Mouse (Mus musculus) neutrophil, adult 5-6 weeks (primary cell): ENCODE measurements around the gene Vmn2r83. TPM values are rescaled to one million over a fixed set of nuclear protein-coding genes. Genes with fewer than 3 reads are reported as not detected.

Source experiments
- ATAC-seq: fragments of 151-379, 151-347 bp; 2 replicates; pipeline ENCODE4 v1.8.0; 2017; ENCODE audit warnings: mild to moderate bottlenecking, moderate TSS enrichment; ENCODE audit not compliant: insufficient number of reproducible peaks, poor library complexity, low FRiP score, severe bottlenecking; ENCODE audit errors: extremely low read depth
- total RNA-seq: library from RNA; stranded (forward); fragments of 200-1000 nt; gene quantifications from 2 replicates; pipeline ENCODE4 v1.2.3, GENCODE M21; 2017

Gene Vmn2r83
- total RNA-seq, 1 experiment from 2014 or later: 0.23 TPM

DNA sequence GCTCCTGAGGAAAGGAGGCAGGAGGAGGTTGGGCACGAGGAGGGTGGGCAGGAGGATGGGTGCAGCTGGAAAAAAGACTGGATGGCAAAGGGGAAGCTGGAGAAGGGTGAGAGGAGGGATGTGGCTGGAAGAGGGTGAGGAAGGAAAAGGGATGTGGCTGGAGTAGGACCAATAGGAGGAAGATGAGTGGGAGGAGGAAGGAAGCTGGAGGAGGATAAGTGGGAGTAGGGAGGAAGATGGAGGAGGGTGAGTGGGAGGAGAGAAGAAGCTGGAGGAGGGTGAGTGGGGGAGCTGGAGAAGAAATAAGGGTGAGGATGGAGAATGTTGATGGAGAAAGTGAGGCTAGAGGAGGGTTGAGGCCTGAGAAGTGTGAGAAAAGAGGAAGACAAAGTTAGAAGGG is 66.9 kb downstream of the Vmn2r83 start:
- ATAC-seq: no peak

DNA sequence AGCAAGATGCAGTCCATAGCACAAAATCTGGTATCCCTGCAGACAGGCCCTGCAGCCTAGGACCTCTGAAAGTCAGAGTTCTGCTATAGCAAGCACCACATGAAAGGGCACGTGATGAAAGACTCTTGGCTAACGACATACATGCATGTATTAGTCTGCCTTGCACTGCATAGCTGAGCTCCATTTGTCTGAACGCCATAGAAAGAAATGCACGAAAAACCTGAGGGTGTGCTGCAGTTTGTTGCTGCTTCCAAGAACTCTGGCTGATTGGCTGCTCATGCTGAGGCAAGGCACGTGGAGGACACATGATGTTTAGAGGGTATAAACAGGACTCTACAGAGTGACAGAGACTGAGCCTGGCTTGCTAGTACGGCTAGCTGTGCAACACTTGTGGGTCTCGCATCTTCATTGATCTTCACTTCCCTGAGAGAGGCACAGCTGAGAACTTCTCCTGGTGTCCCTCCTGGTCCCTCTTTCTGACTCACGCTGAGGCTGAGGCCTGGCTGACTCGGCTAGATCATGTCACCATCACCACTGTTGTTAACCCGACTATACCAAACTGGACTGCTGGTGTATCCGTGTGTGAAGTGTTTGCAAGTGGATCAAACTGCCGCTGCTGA is 68.0 kb downstream of the Vmn2r83 start:
- ATAC-seq: no peak

DNA sequence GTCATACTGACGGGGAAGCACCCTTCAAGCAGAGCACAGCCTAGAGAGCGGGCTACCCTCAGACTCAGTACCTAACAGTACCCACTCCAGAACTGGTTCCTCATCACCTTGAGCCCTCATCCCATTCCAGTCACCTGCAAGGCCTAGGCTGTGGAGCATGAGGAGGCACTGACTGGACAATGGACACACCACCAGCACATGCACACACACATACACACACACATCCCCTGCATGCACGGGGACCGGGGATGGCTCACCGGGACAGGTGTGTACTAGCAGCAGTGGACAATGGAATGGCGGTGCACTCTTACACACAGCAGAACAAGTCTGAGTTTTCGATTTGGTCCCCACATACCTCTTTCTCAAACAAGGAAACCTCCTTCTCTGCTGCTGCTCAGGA is 68.7 kb downstream of the Vmn2r83 start:
- ATAC-seq: no peak

DNA sequence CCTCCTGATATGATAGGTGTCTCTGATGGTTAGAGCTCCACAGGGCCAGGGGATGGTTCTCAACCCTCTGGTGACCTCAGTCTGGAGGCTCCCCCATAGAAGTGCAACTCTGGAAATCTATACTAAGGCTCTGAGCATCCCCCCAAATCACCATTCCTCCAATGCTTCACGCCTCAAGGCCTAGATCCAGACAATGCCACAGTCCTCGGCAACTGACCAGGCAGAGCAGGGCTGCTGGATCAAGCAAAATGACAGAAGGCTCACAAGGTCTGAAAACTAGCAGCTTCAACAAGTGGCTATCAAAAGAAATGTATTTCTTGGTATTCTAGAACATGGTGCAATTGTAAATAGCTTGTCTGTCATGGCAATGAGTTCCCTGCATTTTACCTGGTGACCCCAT is 69.2 kb downstream of the Vmn2r83 start:
- no peak for ATAC-seq

DNA sequence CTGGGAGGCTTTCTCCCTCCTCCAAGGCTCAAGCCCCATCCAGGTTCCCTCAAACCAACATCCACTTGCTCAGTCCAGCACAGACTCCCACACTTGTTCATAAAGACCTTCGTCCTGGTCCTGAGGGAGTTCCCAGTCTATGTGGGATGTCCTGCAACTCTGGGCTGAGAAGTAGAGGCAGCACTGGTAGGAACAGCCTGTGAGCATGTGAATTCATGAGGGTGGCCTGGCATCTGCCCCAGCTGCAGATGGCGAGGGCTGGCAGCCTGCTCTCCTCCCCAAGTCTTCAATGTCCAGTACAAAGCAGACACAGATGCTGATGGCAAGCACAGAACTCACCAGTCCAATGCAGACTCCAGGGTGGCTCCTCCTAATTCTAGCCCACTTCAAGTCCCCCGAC is 69.8 kb downstream of the Vmn2r83 start:
- ATAC-seq: no peak

DNA sequence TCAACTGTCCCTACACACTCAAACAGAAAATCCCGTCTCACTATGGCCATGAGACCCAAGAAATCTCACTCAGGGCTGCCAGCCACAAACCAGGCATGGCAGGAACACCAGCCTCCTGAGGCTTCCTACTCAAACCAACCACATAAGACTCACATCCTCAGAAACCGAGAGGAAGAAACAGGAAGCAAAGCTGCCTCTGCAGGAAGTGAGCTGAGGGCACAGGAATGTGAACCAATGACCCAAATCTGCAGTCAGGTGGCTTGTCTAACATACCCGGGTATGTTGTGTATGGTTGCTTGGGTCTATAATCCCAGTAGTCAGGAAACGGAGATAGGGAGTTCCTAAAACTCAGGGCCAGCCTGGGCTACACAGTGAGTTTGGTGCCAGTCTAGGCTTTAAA is 70.3 kb downstream of the Vmn2r83 start:
- ATAC-seq: no peak

DNA sequence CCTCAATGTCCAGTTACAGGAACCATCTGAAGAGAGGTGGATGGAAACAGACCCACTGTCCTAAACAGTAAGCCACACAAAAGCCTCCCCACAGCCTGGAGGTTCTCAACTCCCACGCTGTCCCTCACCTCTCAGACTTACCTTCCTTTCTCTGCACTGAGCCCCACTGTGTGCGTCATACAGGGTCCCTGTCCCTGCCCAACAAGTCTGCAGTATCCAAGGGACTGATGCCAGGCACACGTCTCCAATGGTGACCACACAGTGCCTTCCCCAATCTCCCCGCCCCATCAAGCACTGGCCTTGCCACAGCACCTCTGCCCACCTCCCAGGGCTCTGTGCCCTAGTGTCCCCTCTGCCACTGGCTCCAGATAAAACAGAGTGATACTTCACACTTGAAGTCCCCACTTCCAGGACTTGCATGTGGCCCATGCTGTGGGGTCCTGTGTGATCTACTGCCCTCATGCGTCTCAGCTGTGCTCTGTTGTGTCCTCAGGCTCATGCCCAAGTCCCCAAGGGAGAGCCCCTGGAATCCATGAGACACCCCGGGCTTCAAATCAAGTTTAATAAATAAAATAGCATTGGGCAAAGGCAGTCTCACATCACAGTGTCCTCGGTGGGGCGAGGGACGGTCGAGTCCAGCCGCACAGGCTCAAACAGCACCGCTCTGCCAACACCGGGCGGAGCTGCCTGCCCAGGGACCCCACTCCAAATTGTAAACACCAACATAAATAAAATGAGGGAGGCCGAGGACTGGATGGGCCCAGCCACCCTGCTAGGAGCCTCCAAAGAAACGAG is 71.4 kb downstream of the Vmn2r83 start:
- ATAC-seq: no peak

DNA sequence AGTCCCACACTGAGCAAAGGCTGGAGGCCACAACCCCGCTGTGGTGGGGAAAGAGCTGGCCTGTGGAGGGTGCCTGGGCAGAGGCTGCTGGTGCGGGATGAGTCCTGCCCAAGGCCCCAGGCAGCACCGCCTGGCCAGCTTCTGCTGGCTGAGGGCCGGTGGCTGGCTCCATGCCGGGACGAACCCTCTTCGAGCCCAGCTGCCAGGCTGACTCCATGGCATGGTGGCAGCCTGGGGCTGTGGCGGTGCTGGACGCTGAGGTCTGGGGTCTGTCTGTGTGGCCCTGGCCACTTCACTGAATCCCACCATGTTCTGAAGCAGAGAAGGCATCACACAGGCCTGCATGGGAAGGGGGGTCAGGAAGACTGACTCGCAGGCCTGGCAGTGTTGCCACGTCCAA is 72.2 kb downstream of the Vmn2r83 start:
- no peak for ATAC-seq

DNA sequence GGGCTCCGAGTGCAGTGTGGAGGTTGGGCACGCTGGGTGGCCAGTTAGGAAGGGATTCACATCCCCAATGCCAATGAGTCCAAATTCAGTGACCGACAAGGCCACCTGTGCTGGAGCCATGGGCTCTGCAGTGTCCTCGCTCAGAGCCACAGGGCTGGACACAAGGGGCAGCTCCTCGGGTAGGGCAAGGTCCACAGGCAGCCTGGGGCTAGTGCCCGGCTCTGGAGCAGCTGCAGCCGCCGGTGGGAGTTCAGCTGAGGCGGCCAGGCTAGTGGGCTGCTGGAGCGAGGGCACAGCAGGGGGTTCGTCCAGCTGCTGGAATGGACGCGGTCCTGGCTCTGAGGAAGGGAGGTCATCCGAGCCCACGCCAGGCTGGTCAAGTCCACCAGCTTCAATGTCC is 73.0 kb downstream of the Vmn2r83 start:
- no peak for ATAC-seq

DNA sequence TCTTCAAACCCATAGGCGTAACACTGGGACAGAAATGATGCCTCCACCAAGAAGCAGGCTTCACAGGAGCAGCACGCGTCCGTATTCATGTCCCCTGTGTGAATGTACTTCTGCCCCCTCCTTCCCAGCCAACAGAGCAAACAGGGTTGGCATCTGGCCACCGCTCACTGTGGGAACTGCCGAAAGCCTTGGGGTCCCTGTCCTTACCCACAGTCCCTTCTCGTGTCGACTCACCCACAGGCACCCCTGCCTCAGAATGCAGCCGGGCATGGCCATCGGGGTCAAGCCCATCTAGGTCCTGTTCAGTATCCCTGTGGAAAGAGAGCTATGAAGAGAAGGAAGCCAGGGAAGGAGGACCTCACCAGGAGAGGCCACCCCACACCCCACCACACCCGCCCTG is 73.6 kb downstream of the Vmn2r83 start:
- ATAC-seq: no peak

Other genes starting within 250 kb of the Vmn2r83 start
- 0.23 TPM in 1 of 2 replicates, not detected in the other for gene Vmn2r81, start 221.0 kb upstream of the Vmn2r83 start, total RNA-seq
- 0.12 TPM in 1 of 2 replicates, not detected in the other for gene Vmn2r82, start 112.2 kb upstream of the Vmn2r83 start, total RNA-seq
- gene Plpp2, start 65.1 kb downstream of the Vmn2r83 start, total RNA-seq: 1.8 and 1.9 TPM in 2 replicates
- gene Mier2, start 86.5 kb downstream of the Vmn2r83 start, total RNA-seq: 18.9 and 21.2 TPM in 2 replicates
- not detected in 2 replicates for gene Theg, start 118.6 kb downstream of the Vmn2r83 start, total RNA-seq
- gene C2cd4c, start 145.3 kb downstream of the Vmn2r83 start, total RNA-seq: not detected in 2 replicates
- gene Shc2, start 169.2 kb downstream of the Vmn2r83 start, total RNA-seq: not detected in 2 replicates
- gene Odf3l2, start 177.0 kb downstream of the Vmn2r83 start, total RNA-seq: not detected in 2 replicates
- gene Madcam1, start 195.8 kb downstream of the Vmn2r83 start, total RNA-seq: not detected in 2 replicates
- 16.0 and 16.1 TPM in 2 replicates for gene Tpgs1, start 200.6 kb downstream of the Vmn2r83 start, total RNA-seq
- 90.5 and 95.5 TPM in 2 replicates for gene Cdc34, start 213.5 kb downstream of the Vmn2r83 start, total RNA-seq
- gene Gzmm, start 220.3 kb downstream of the Vmn2r83 start, total RNA-seq: 1.5 and 2.9 TPM in 2 replicates
- gene Bsg, start 235.8 kb downstream of the Vmn2r83 start, total RNA-seq: 105 and 111 TPM in 2 replicates
- gene Hcn2, start 247.9 kb downstream of the Vmn2r83 start, total RNA-seq: not detected in 2 replicates